Mouse (Mus musculus) adrenal gland (tissue): ENCODE results near the gene Jph2.

ENCODE experiments used
- intact Hi-C: fragments of 180-260 bp; cut with DNase I; formaldehyde crosslinking; loops from one replicate; pipeline ENCODE4 v1.15.1; 2025
- long read RNA-seq, 2 experiments: library from polyadenylated mRNA; unstranded; transcript quantifications; one replicate each; pipeline ENCODE4 v2.0.0; 2020; ENCODE audit warnings: borderline replicate concordance in 1 of 2; ENCODE audit not compliant: insufficient replicate concordance in 1 of 2

Gene Jph2
- long read RNA-seq, experiment 1 = 0 reads
- long read RNA-seq, experiment 2 = 0 reads

GRCm38 (mm10) chr2:163397905-163398304 lies at the start of gene Jph2:
Jph2 (minus strand) TSS chr2:163397993.
- intact Hi-C loops = no loop called here

- intact Hi-C loops = no loop called here
Observed at GRCm38 (mm10) chr2:163447375-163447774, 49.6 kb upstream of the Jph2 start.

- intact Hi-C loops = no loop called here
Observed at GRCm38 (mm10) chr2:163444017-163444416, 46.2 kb upstream of the Jph2 start.

- intact Hi-C loops = no loop called here
Observed at GRCm38 (mm10) chr2:163443543-163443942, 45.8 kb upstream of the Jph2 start.

GRCm38 (mm10) chr2:163439488-163439887 lies 41.7 kb upstream of the Jph2 start:
- intact Hi-C loops = no loop called here

GRCm38 (mm10) chr2:163438619-163439451 lies 41.0 kb upstream of the Jph2 start:
- intact Hi-C loops = no loop called here

GRCm38 (mm10) chr2:163438246-163438618 lies 40.4 kb upstream of the Jph2 start, which contains the start of gene Gdap1l1:
Gdap1l1 (plus strand) TSS chr2:163438476.
- intact Hi-C loops = no loop called here

GRCm38 (mm10) chr2:163437800-163438199 lies 40.0 kb upstream of the Jph2 start:
- intact Hi-C loops = no loop called here

- intact Hi-C loops = no loop called here
Observed at GRCm38 (mm10) chr2:163433971-163434370, 36.2 kb upstream of the Jph2 start.

- intact Hi-C loops = no loop called here
Observed at GRCm38 (mm10) chr2:163431289-163431688, 33.5 kb upstream of the Jph2 start.

- intact Hi-C loops = no loop called here
Observed at GRCm38 (mm10) chr2:163428346-163429011, 30.7 kb upstream of the Jph2 start.

GRCm38 (mm10) chr2:163424597-163424996 lies 26.8 kb upstream of the Jph2 start, which contains the start of gene Oser1:
Oser1 (minus strand) TSS chr2:163424697.
- intact Hi-C loops = loop anchor here (5.0 kb wide), 1 partner anchor 43 kb away; no protein-coding TSS in a partner anchor

GRCm38 (mm10) chr2:163422895-163423660 lies 25.3 kb upstream of the Jph2 start:
- intact Hi-C loops = loop anchor here (5.0 kb wide), 1 partner anchor 44 kb away; no protein-coding TSS in a partner anchor

- intact Hi-C loops = loop anchor here (5.0 kb wide), 1 partner anchor 47 kb away; no protein-coding TSS in a partner anchor
Observed at GRCm38 (mm10) chr2:163420366-163420886, 22.6 kb upstream of the Jph2 start.

- intact Hi-C loops = loop anchor here (5.0 kb wide), 1 partner anchor 48 kb away; no protein-coding TSS in a partner anchor
Observed at GRCm38 (mm10) chr2:163419346-163420045, 21.7 kb upstream of the Jph2 start.

- intact Hi-C loops = no loop called here
Observed at GRCm38 (mm10) chr2:163418841-163419345, 21.1 kb upstream of the Jph2 start.

GRCm38 (mm10) chr2:163417830-163418229 lies 20.0 kb upstream of the Jph2 start:
- intact Hi-C loops = no loop called here

GRCm38 (mm10) chr2:163417026-163417425 lies 19.2 kb upstream of the Jph2 start:
- intact Hi-C loops = no loop called here

GRCm38 (mm10) chr2:163412846-163413590 lies 15.2 kb upstream of the Jph2 start:
- intact Hi-C loops = no loop called here
